Mouse (Mus musculus) spleen, adult 10 weeks (tissue): ENCODE results near the gene Ryr1. TPM values are rescaled to one million over a fixed set of nuclear protein-coding genes. Genes with fewer than 3 reads are reported as not detected.

Experiments
- polyA plus RNA-seq: library from polyadenylated mRNA; stranded (reverse); fragments of 350-450 nt; fragmentation: Illumina TruSeq; extraction: RNeasy Lipid Tissue Mini Kit (QIAGEN cat#74804); gene quantifications from one replicate; pipeline ENCODE4 v1.2.3, GENCODE M21; 2015; ENCODE audit warnings: low replicate concordance; ENCODE audit not compliant: insufficient read depth

Gene Ryr1
- 0.65 TPM for polyA plus RNA-seq

DNA sequence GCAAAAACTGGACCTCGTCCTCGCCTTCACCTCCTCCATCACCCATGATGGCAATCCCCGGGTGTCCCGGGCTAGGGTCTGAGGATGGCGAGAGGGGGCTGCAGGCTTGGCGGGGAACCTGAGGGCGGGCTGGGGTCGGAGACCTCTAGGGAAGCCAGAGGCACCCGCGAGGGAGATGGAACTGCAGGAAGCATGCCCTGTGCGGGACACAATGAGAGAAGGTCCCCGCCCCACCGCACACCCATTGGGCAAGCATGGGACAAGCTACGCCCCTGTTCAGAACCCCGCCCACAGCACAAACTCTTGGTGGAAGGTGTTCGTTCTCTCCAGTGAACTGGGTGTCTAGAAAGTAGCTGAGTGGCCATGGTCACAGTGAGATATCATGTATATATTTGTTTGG lies at the start of gene Ryr1:
Gene Ryr1, minus strand, starts transcription at position 210 of the 400 bp plus-strand sequence.

DNA sequence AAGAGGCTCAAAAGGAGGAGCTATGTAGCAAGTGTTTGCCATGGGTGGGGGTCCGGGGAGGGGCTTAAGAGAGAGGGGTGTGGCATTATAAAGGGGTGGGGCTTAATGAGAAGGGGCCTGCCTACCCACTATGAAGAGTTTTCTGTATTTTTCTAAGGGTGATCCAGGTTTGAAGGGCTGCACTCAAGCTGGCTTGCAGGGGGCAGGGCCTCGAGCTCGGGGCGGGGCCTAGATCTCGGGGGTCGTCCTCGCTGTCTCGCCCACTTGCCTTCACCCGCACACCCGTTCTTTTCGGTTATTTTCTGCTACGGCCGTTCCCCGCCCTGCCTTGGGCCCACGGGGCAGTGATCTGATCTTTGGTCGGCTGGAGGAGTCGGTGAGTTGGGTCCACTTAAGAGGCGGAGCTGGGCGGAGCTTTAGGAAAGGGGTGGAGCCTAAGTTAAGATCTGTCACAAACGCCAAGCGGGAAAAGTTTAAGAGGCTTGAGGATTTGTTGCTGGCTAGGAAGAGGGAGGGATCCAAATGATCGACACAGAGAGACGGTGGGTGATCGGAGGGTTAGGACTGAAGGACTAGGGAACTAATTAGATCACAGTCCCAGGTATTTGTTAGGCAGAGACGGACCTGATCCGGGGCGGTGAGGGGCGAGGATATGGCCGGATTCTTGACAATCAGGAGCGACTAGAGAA lies 45.2 kb upstream of the Ryr1 start, which contains the start of the genes Ggn and Spred3:
Gene Ggn, plus strand, starts transcription at position 145 of the 689 bp plus-strand sequence.
Gene Spred3, minus strand, starts transcription at position 346 of the 689 bp plus-strand sequence.

DNA sequence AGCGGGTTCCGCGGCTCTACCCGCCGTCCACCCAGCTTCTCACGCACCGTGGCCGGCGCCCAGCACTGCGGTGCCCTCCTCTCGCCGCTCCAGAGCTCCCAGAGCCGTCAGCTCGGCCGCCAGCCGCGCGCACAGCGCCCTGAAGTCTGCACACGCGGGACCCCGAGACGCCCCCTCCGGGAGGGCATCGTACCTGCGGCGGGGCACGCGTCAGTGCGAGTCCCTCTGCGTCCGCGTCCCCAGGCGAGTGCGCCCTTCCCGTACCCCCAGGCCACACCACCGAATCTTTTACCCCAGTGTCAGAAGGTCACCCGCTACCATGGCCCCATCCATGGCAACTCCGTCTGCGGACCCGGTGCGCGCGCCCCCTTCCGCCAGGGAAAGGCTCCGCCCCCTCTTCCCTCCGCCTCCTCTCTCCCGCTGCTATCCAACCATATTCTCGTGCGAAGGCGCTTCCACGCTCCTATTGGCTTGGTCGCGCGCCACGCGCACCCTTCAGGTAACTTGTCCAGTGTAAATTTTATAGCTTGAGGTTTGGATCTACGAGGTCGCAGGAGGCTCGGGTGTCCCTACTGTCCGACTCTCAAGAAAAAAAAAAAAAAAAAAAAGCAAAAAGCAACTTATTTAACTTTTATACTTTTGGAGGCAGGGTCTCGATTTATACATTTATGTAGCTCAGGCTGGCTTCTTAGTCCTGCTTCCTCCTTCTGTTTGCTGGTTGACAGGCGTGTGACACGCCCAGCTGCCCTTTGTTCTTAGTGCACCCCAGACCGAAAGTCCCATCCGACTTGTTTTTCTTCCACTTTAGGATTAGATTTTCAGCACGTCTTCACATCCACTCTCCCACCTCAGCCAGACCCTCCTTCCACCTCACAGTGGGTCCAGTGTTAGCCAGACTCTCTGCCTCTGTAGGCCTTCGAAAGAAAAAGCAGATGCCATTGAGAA lies 31.1 kb upstream of the Ryr1 start, which contains the start of gene Fam98c:
Gene Fam98c, minus strand, starts transcription at position 397 of the 945 bp plus-strand sequence.

DNA sequence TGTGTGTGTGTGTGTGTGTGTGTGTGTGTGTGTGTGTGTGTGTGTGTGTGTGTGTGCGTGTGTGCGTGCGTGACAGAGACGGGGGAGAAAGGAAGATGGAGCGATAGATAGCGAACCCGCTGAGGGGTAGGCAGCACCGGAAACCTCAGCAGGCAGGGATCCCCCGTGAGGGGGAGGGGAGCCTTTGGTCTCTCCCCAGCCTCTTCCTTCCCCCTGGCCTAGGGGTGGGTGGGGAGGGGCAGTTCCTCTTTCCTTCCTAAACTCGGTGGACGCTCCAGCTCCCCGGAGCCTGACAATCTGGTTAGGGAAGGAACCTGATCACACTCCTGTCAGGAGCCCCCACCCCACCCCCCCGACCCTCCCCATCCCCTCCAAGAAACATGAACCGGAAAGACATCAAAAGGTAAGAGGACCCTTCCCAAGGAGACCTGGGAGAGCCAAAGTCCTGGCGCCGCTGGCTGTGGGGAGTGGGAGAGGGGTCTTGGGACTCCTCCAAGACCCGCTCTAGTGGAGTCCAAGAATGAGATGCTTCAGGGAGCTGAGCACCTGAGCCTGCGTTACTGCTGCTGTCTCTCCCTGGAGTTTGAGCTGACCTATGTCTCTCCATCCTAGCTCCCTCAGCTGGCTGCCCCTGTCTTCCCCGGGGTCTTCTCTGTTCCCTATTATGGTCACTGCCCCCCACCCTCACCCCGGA lies 9.9 kb upstream of the Ryr1 start, which contains the start of gene Rasgrp4:
Gene Rasgrp4, plus strand, starts transcription at position 159 of the 694 bp plus-strand sequence.

DNA sequence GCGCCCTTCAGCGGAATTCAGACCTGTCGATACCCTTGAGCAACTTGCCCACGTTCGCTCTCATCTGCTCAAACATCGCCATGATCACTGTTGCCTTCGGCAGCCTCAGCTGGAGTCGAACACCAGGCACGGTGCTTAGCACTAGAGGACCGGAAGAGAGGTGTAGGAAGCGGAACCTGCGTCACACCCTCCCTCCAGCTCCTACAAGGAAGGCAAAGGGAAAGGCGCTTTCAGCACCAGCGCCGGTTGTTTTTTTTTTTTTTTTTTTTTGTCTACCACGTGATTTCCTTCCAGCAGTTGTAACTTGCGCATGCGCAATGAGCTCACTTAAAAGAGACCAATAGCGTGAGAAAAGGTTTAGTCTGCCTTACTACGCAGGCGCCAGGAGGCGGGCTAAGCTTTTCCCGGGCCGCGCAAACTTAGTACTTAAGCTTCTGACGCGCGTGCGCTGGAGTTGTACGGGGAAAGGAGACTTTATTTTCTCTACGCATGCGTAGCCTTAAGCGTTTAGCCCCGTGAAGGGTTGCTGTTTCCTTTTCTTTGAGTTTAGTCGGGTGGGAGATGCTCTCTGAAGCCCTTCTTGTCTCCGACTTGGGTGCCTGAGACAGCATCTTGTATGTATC lies 143.2 kb downstream of the Ryr1 start, which contains the start of the genes Eif3k and Map4k1:
Gene Eif3k, minus strand, starts transcription at position 214 of the 623 bp plus-strand sequence.
Gene Map4k1, plus strand, starts transcription at position 400 of the 623 bp plus-strand sequence.

DNA sequence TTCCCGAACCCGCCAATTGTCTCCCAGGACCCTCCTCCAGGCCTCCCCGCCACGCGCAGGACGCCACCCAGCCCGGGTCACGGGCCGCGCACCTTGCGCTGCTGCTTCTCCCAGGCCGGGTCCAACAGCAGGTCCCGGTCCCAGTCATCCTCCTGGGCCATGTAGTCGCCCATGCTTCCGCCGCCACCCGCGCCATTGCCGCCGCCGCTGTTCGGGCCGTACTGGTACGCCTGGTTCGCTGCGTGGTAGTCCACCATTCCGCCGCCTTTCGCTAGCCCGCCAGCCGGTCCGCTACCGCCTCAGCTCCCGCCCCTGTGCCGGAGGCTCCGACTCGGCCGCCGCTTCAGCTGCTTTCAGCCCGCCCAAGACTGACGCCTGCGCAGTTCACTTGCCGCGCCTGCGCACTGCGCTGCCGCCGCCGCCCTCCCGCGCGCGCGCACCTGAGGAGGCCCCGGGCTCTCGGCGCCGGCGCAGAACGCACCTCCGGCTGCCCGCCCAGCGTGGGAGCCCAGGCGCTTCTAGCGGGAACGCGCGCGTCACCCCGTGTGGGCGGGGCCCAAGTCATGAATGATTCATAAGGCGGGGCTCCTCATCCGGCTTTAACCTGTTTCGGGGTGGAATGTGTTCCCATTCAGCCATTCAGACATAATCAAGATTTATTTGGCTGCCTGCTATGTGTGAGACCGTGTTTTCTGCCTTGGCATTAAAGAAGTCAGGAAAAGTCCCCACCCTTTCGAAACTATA lies 162.9 kb downstream of the Ryr1 start, which contains the start of gene Actn4:
Gene Actn4, minus strand, starts transcription at position 414 of the 744 bp plus-strand sequence.

Other genes with a start within 250 kb of the Ryr1 start
- not detected for gene Capn12, start 243.8 kb downstream of the Ryr1 start, polyA plus RNA-seq
- 115 TPM for gene Actn4, start 162.8 kb downstream of the Ryr1 start, polyA plus RNA-seq
- gene Eif3k, start 143.3 kb downstream of the Ryr1 start, polyA plus RNA-seq, result 219 TPM
- 73.6 TPM for gene Map4k1, start 143.1 kb downstream of the Ryr1 start, polyA plus RNA-seq
- gene Rasgrp4, start 9.7 kb upstream of the Ryr1 start, polyA plus RNA-seq, result 10.7 TPM
- 17.0 TPM for gene Fam98c, start 31.1 kb upstream of the Ryr1 start, polyA plus RNA-seq
- not detected for gene Ggn, start 45.0 kb upstream of the Ryr1 start, polyA plus RNA-seq
- gene Spred3, start 45.2 kb upstream of the Ryr1 start, polyA plus RNA-seq, result 4.7 TPM
- 176 TPM for gene Psmd8, start 55.5 kb upstream of the Ryr1 start, polyA plus RNA-seq
- 2.8 TPM for gene Catsperg1, start 88.9 kb upstream of the Ryr1 start, polyA plus RNA-seq
- 19.7 TPM for gene Kcnk6, start 107.3 kb upstream of the Ryr1 start, polyA plus RNA-seq
- 9.7 TPM for gene Yif1b, start 113.2 kb upstream of the Ryr1 start, polyA plus RNA-seq
- gene 2200002D01Rik, start 123.3 kb upstream of the Ryr1 start, polyA plus RNA-seq, result 1.9 TPM
- 39.3 TPM for gene Spint2, start 156.7 kb upstream of the Ryr1 start, polyA plus RNA-seq
- 3.5 TPM for gene Ppp1r14a, start 164.1 kb upstream of the Ryr1 start, polyA plus RNA-seq
- not detected for gene Dpf1, start 178.8 kb upstream of the Ryr1 start, polyA plus RNA-seq